In the genomic region with DNA sequence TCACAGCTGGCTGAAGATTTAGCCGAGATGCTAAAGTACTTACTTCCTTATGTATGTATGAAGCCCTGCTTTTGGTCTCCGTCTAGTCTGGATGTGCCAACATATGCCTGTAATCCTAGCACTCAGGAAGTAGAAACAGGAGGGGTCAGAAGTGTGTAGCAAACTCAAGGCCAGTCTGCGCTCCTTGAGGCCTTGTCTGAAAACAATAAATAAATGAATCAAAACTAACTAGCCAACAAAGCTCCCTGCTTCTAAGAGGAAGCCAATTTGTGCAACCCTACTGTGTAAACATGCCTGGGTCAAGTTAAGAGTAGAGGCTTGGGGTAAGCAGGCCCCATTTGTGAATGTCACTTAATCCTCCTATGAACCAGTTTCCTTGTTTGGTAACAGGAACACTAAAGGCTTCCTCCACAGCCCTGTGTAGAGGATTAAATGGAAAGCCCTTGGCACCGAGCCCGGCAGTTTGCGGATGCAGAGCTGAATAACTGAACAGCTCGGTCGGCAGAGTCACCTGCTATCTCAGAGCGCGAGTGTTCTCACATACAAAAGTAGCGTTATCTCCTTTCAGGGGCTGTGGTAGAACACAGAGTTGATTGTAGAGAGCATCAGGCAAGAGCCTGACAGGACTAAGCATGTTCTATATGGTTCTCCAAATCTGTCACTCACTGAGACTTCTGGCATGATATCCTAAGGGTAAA, we compare ENCODE assay signal across 9 mouse cellular contexts.
DNase-seq lines count a peak whose midpoint lies in the region; ATAC-seq lines count a peak whose summit lies in the region.
"Had no signal": no experiment of that assay in that cellular context is flagged by ENCODE, and none has a peak within 500 bp of the region (broad histone marks: within the 10 kb centered on the region; RNA-seq: fewer than 3 reads in every experiment).

No protein-coding gene starts in this region.

- H3K27me3 ChIP-seq in forebrain, embryonic 12.5 days: peaks cover 60% of the 10 kb centered on the region
- no peaks in the 10 kb centered on the region for H3K27me3 ChIP-seq in heart, embryonic 13.5 days (replicated peaks)

- H3K36me3 ChIP-seq in forebrain, embryonic 12.5 days (replicated peaks): no peaks in the 10 kb centered on the region
- peaks cover 4% of the 10 kb centered on the region for H3K36me3 ChIP-seq in heart, embryonic 13.5 days
- H3K36me3 ChIP-seq: G1E had no signal

- no peak overlapping the region for H3K4me3 ChIP-seq in forebrain, embryonic 12.5 days (replicated peaks)
- no peak overlapping the region for H3K4me3 ChIP-seq in heart, embryonic 13.5 days

- ATAC-seq in forebrain, embryonic 12.5 days (ENCODE audit: low FRiP score): peak; percentile 76
- peak; percentile 78 for ATAC-seq in heart, embryonic 13.5 days (ENCODE audit: extremely low read depth, insufficient number of reproducible peaks, low FRiP score, low TSS enrichment)

- peak; percentile 14 for DNase-seq in thymus, postnatal 4 days
- no peak for DNase-seq in thymus, postnatal 14 days
- peak; percentile 88 to 91 for DNase-seq in kidney, postnatal 4 days
- DNase-seq in lung, adult 18-20 months: peak; percentile 79 to 87
- peak; percentile 72 for DNase-seq in ovary, adult 18-20 months (ENCODE audit: low spot score)
- peak; percentile 54 to 65 for DNase-seq in urinary bladder, adult 18-20 months (ENCODE audit: low spot score in 2 of 2)

- H3K4me2 ChIP-seq in forebrain, embryonic 12.5 days: no peak overlapping the region
- 0 out of 2 replicates have a peak overlapping the region, but pooled peaks have one; percentile 6 for H3K4me2 ChIP-seq in heart, embryonic 13.5 days

- peaks cover 7% of the 10 kb centered on the region; the same call in 1 of the 2 replicates for H3K9me3 ChIP-seq in forebrain, embryonic 12.5 days
- H3K9me3 ChIP-seq in heart, embryonic 13.5 days: peaks cover 4% of the 10 kb centered on the region; the same call in 1 of the 2 replicates

- H3K4me1 ChIP-seq in forebrain, embryonic 12.5 days: peaks cover 22% of the 10 kb centered on the region
- peaks cover 41% of the 10 kb centered on the region for H3K4me1 ChIP-seq in heart, embryonic 13.5 days

- peak overlapping the region; percentile 50 for H3K27ac ChIP-seq in forebrain, embryonic 12.5 days
- peak overlapping the region; percentile 96 for H3K27ac ChIP-seq in heart, embryonic 13.5 days (replicated peaks)

- no peak overlapping the region for H3K9ac ChIP-seq in forebrain, embryonic 12.5 days
- no peak overlapping the region for H3K9ac ChIP-seq in heart, embryonic 13.5 days

- WGBS in forebrain, embryonic 12.5 days: 31% methylated on average over 11 of the region's 11 CpGs
- 12% methylated on average over 11 of the region's 11 CpGs for WGBS in heart, embryonic 13.5 days
